Mouse (Mus musculus): ENCODE measurements around the gene Vmac.

Gene Vmac

GRCm38 (mm10) chr17:56740118-56740787, 22.4 kb upstream of the Vmac start:
- no peak for DNase-seq (ENCODE audit: low spot score in 2 of 2)

GRCm38 (mm10) chr17:56738221-56738620, 20.4 kb upstream of the Vmac start:
- DNase-seq (ENCODE audit: low spot score in 2 of 2) = no peak

- no peak for DNase-seq (ENCODE audit: low spot score in 2 of 2)
These were observed 18.7 kb upstream of the Vmac start for GRCm38 (mm10) chr17:56736534-56736933.

GRCm38 (mm10) chr17:56729656-56730055, 11.8 kb upstream of the Vmac start:
- no peak for DNase-seq (ENCODE audit: low spot score in 2 of 2)

GRCm38 (mm10) chr17:56729151-56729550, 11.3 kb upstream of the Vmac start:
- DNase-seq (ENCODE audit: low spot score in 2 of 2) = no peak

GRCm38 (mm10) chr17:56728117-56728516, 10.3 kb upstream of the Vmac start:
- DNase-seq (ENCODE audit: low spot score in 2 of 2) = no peak

GRCm38 (mm10) chr17:56727659-56728058, 9.8 kb upstream of the Vmac start:
- DNase-seq (ENCODE audit: low spot score in 2 of 2) = no peak

GRCm38 (mm10) chr17:56727029-56727649, 9.3 kb upstream of the Vmac start:
- no peak for DNase-seq (ENCODE audit: low spot score in 2 of 2)

- no peak for DNase-seq (ENCODE audit: low spot score in 2 of 2)
These were observed 5.8 kb upstream of the Vmac start for GRCm38 (mm10) chr17:56723419-56724161.

- DNase-seq (ENCODE audit: low spot score in 2 of 2) = no peak
These were observed 4.6 kb upstream of the Vmac start for GRCm38 (mm10) chr17:56722441-56722840.

- peak; percentile 85 to 94 for DNase-seq (ENCODE audit: low spot score in 2 of 2)
These were observed 1.0 kb downstream of the Vmac start for GRCm38 (mm10) chr17:56716655-56717362.

- DNase-seq (ENCODE audit: low spot score in 2 of 2) = no peak
These were observed 1.7 kb downstream of the Vmac start for GRCm38 (mm10) chr17:56715914-56716654.

GRCm38 (mm10) chr17:56715360-56715759, 2.5 kb downstream of the Vmac start:
- no peak for DNase-seq (ENCODE audit: low spot score in 2 of 2)

GRCm38 (mm10) chr17:56709708-56710107, 8.1 kb downstream of the Vmac start:
- no peak for DNase-seq (ENCODE audit: low spot score in 2 of 2)

- no peak for DNase-seq (ENCODE audit: low spot score in 2 of 2)
These were observed 9.1 kb downstream of the Vmac start for GRCm38 (mm10) chr17:56708692-56709091.

- DNase-seq (ENCODE audit: low spot score in 2 of 2) = no peak
These were observed 11.3 kb downstream of the Vmac start for GRCm38 (mm10) chr17:56706515-56706914.

- DNase-seq (ENCODE audit: low spot score in 2 of 2) = no peak
These were observed 14.8 kb downstream of the Vmac start for GRCm38 (mm10) chr17:56703038-56703437.

- DNase-seq (ENCODE audit: low spot score in 2 of 2) = no peak
These were observed 17.4 kb downstream of the Vmac start for GRCm38 (mm10) chr17:56700451-56700850.

GRCm38 (mm10) chr17:56693851-56694310, 23.9 kb downstream of the Vmac start:
- peak in 1 of 2 experiments; percentile 71 for DNase-seq (ENCODE audit: low spot score in 2 of 2)

- no peak for DNase-seq (ENCODE audit: low spot score in 2 of 2)
These were observed 24.4 kb downstream of the Vmac start for GRCm38 (mm10) chr17:56693395-56693794.

GRCm38 (mm10) chr17:56688689-56689088, 29.1 kb downstream of the Vmac start:
- DNase-seq (ENCODE audit: low spot score in 2 of 2) = no peak
